Mouse (Mus musculus): Measurements from ENCODE around the gene Magohb. TPM values are rescaled to one million over a fixed set of nuclear protein-coding genes. Genes with fewer than 3 reads are reported as not detected.

The Magohb gene
- polyA plus RNA-seq, 1 experiment from 2014 or later = 58.4 TPM

Other genes starting within 250 kb of the Magohb start
- gene Klra2, start 45.9 kb downstream of the Magohb start, polyA plus RNA-seq (2014; fragmentation: Nextera tagmentation; extraction: Ambion mirVana) = not detected in 2 replicates
- 0.91 and 1.4 TPM in 2 replicates for gene Styk1, start 60.4 kb upstream of the Magohb start, polyA plus RNA-seq (2014; fragmentation: Nextera tagmentation; extraction: Ambion mirVana)
- gene Ybx3, start 95.2 kb upstream of the Magohb start, polyA plus RNA-seq (2014; fragmentation: Nextera tagmentation; extraction: Ambion mirVana) = 42.5 and 49.4 TPM in 2 replicates
- gene 5430401F13Rik, start 193.2 kb upstream of the Magohb start, polyA plus RNA-seq (2014; fragmentation: Nextera tagmentation; extraction: Ambion mirVana) = not detected in 2 replicates
- not detected in 2 replicates for gene Gm6619, start 193.2 kb upstream of the Magohb start, polyA plus RNA-seq (2014; fragmentation: Nextera tagmentation; extraction: Ambion mirVana)